Mouse (Mus musculus): Measurements from ENCODE around the gene Lman2.

Lman2 gene

DNA sequence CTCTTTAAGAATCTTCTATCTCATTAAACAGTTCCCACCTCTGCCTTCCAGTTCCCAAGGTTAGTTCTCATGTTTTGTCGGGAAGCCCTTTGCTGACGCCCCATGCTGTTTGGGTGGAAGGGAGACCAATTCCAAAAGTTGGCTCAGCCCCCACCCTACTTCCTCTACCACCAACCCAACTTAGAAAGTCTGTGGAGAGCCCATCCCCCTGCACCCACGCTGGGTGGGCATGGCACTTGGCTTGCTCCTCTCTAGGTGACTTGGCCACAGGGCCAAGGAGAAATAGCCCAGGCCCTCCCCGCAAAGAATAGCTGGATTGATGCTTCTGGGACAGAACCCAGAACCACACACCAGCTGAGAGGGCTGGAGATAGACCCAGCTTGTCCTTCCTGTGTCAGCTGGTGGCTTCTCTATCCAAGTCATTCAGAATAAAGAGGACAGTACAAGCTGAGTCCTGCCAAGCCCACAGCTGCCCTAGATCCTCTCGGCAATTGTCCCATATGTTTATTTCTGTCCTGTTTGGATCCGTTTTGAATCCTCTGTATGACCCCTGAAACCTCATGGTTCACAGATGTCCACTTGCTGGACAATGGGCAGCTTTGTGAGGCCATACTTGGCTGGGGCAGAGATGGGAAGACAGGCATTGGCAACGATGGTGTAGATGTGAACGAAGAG, 8.6 kb upstream of the Lman2 start:
- no peak for DNase-seq (ENCODE audit: low spot score)

DNA sequence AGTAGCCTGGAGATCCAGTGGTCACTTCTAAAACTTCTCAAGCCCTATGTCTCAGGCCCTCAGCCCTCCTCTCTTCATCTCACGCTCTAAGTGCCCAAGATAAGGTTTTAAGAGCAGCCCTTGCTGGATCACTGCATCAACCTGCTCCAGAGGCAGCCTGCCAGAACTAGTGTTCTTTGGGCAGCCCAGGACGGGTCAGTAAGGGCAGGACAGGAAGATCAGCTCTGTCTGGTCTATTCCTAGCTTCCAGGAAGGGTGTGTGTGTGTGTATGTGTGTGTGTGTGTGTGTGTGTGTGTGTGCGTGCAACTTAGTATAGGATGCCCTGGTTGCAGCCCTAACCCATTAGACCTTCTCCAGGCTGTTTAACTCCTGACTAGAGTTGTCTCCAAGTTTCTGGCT, 7.7 kb upstream of the Lman2 start:
- no peak for DNase-seq (ENCODE audit: low spot score)

DNA sequence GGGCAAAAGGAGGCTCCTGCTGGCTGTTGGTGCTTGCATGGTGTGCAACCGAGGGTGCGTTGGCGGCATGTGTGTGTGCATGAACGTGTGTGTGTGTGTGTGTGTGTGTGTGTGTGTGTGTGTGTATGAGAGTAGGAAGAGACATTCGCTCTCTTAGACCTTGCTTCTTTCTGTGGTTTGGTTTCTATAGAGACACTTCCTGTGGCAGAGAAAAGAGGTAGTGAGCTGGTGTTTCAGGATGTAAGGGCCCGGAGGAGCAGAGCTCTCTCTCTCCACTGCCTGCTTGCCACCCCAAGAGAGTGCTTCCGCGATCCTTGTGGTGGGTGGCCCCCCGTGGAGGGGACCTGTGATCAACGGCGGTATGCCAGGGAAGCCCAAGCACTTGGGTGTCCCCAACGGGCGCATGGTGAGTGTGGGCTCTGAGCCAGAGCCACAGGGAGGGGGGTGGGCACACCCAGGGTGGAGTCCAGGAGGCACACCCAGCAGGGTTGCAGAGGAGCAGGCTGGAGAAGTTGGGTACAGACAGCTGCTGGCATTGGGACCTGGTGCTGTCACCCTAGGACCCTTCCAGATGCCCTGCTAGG, 7.0 kb upstream of the Lman2 start, which contains the start of gene Rgs14:
TSS of gene Rgs14 (plus strand) at position 202 of the 584 bp plus-strand sequence.
- DNase-seq (ENCODE audit: low spot score): no peak

DNA sequence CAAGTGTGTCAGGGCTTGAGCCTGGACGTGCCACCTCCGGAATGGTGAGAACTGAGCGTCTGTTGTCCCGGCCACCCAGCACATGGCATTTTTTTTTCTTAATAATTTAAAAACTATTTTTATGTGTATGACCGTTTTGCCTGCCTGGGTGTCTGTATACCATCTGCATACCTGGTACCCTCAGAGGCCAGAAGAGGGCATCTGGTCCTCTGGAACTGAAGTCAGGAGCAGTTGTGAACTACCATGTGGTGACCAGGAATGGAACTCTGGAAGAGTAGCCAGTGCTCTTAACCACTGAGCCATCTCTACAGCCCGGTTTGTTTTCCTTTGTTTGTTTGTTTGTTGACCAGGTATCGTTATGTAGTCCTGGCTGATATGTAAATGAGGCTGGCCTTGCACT, 5.8 kb upstream of the Lman2 start:
- DNase-seq (ENCODE audit: low spot score): no peak

DNA sequence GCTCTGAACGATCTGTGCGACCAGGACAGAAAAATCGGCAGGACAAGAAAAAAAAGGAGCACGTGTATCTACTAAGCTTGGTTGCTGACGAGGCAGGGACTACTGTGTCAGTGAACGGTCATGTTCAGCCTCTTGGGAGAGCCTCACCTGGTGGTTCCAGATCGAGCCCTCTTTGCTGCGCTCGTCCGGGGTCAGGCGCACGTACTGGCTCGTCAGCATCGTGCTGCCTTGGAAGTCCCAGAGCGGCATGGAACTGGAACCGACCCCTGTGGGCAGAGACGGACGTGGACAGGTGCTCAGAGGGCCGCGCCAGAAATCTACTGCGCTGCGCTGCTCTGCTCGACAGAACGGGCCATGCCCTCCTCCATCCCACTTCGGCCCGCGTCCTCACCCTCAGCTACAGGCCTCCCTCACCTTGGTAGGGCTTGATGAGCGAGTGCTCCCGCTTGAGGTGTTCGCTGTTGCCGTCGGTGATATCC, 570 bp downstream of the Lman2 start:
- DNase-seq (ENCODE audit: low spot score): no peak

DNA sequence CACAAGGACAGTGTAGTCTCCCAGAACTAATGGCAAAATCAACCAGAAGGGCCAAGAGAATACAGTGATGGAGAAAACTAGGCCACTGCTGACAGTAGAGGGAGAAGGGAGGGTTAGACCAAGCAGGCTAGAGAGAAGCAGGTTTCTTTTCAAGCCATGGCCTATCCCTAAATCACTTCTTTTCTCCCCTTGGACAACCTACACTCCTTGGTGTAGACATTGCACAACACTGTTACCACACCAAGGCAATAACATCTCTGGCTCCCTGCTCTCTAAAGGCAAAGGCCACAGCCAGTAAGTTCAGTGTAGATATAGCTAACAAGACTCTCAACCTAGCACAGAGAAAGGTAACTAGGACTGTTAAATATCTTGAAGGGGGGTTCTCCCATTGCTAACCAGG, 1.4 kb downstream of the Lman2 start:
- DNase-seq (ENCODE audit: low spot score): no peak

DNA sequence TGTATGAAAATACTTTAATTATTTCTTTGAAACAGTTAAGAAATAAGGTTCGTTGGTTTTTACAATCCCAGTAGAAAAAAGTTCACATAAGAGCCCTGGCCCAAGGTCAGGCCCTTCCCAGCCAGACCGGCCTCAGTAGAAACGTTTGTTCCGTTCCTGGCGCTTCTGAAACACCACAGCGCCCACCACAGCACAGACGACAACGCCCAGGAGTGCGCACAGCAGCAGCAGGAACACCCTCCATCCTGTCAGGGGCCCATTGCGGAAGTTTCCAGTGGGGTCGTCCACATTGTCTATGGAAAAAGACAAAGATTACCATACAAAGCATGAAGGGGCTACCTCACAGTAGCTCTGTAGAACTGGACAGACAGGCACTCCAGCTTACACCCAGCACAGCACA, 15.8 kb downstream of the Lman2 start:
- DNase-seq (ENCODE audit: low spot score): no peak

DNA sequence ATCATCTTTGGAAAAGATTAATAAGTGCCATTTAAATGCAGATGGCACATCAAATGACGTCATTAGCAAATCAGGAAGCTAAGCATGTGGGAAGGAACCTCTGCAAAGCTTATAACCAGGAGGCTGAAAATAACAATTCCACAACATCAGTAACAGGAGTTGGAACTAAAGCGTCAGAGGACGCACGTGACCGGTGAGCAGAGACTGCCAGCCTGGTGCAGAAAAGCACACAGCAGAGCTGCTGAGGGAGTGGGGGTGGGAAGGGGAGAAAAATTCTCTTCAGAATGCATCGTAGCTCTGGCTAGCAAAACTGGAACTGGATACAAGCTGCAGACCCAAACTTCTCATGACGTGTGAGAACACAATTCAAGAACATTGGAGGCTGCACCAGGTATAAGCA, 18.3 kb downstream of the Lman2 start:
- no peak for DNase-seq (ENCODE audit: low spot score)

DNA sequence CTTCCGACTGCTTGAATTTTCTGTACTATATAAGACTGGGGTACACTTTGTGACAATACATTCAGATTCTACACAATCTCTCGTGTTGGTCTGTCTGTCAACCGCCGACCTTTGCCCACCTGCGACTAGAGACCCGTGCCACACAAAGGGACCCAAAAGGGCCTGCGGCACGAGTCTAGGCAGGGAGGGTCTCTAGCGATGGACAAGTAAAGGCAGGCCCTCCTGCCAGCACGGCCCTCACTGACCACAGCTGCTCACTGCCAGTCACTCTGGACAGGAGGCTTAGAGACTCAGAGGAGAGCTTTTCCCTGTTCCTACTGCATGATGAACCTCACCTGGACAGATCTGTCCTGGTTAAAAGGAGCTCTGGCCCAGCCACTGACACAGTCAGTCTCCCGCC, 20.1 kb downstream of the Lman2 start:
- no peak for DNase-seq (ENCODE audit: low spot score)

DNA sequence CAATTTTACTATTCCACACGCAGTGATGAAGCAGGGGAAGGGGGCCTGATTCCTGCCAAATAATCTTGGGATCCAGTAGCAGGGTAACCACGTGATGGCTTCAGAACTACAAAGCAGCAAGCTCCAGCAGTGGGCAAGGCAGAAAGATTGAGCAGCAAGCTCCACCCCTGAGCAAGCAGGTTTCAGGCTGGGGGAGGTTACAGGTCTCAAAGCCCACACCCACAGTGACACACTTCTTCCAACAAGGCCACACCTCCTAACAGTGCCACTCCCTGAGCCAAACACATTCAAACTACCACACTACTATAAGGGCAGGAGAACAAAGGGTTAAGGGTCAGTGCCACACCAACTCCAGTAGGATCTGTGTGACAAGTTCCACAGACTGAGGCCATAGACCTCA, 23.3 kb downstream of the Lman2 start:
- DNase-seq (ENCODE audit: low spot score): no peak

DNA sequence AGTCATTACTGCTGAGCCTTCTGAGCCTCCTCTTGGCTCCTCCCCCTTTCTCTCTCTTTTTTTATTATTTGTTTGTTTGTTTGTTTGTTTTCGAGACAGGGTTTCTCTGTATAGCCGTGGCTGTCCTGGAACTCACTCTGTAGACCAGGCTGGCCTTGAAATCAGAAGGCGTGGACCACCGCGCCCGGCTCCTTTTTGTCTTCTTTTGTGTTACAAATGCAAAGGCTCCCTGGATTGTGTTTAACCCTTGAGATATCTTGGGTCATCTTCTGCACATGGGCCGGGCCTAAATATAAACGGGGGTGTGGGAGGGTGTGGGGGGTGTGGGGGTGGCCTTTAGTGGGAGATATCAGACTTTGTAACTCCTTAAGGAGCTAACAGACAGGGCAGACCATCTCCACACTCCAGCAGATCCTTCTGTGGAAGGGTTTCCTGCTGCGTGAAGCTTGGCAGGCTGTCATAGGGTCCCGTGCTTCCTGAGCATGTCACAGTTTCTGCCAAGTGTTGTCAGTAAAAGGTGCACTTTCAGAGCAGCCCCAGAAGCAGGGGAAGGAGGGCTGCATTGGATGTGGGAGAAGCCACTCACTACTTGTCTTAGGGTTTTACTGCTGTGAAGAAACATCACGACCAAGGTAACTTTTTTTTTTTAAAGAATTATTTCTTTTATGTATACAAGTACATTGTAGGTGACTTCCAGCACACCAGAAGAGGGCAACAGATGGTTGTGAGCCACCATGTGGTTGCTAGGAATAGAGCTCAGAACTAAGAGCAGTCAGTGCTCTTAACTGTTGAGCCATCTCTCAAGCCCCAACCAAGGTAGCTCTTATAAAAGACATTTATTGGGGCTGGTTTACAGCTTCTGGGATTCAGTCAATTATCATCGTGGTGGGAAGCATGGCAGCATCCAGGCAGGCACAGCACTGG, 24.2 kb downstream of the Lman2 start:
- no peak for DNase-seq (ENCODE audit: low spot score)

DNA sequence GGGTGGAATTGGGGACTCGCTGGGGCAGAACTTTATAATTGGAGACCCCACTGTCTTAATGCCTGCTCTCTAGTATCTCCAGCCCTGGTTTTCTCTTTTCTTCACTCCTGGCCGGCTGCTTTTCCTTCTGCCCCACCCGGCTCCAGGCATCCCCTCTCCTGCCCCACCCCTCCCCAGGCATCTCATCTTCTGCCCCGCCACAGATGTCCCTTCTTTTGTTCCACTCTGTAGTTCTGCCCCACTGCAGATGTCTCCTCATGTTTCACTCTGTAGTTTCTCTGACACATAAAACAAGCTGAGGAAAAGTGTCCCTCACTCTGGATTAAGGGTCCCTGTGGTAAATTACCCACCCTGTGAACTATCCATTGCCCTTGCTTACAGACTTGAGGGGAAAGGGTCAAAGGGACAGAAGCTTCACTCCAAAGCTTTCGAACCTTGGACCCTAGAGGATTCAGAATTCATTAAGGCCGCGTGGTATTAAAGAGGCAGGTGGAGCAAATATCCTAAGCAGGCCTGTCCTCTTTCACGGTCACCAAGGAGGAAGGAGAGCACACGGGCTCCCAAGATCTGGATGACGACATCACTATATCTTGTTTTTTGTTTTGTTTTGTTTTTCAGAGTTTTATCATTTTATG, 25.1 kb downstream of the Lman2 start:
- DNase-seq (ENCODE audit: low spot score): no peak

DNA sequence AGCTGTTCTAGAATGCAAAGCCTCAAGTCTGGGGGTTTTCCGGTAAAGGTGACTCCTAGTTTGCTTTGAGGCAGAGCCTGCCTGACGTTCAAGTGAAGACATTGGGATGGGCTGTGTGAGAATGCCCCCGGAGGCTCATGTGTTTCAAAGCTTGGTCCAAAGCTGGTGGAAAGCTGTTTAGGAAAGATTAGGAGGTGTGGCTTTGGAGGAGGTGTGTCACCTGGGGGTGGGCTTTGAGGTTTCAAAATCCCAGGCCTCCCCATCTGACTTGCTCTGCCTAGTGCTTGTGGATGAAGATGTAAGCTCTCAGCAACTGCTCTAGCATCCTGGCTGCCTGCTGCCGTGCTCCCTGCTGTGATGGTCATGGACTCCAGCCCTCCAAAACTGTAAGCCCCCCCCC, 26.9 kb downstream of the Lman2 start:
- no peak for DNase-seq (ENCODE audit: low spot score)

DNA sequence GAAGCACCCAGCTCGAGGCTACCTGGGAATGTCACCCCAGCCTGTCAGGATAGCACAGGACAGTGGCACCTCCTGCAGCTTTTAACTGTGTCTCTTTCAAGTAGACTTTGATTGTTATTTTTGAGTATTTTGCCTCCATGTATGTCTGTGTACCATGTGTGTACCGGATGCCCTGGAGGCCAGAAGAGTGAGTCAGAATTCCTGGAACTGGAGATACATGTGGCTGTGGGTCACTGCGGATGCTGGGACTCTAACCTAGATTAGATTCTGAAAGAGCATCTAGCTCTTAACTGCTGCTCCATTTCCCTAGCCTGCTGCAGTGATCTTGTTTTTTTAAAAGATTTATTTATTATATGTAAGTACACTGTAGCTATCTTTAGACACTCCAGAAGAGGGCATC, 30.3 kb downstream of the Lman2 start:
- DNase-seq (ENCODE audit: low spot score): no peak

DNA sequence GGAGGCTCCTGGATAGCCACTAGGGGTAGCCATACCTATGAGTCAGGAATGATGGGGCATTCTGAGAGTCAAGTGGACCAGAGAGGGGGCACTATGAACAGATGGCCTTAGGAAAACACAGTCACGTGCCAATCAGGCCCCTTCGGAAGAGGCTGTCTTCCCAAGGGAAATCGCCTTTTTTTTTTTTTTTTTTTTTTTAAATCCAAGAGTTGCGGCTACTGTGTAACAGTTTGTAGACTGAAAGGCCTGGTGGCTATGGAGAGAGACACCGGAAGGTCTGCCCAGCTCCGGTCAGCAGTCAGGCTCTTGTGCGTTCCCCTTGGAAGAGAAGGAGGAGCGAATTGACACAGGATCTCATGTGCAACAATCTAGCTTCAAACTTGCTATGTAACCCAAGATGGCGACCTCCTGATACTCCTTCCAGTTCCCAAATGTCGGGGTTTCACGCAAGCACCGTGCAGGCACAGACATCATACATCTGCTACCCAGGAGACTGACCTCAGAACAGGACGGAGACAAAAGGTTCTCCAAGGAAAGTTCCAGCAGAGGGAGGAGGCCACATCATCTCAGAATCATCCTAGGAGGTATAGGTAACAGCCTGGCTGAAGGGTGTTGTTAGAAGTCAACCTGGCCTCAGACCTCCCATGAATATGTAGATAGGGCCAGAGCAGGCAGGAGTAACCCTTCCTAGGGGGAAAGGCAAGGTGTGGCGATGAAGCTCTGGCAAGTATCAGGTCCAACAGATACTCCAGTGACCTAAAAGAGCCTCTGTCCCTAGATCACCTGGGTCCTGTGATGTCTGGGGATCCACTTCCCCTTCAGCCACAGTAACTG, 31.8 kb downstream of the Lman2 start:
- no peak for DNase-seq (ENCODE audit: low spot score)

DNA sequence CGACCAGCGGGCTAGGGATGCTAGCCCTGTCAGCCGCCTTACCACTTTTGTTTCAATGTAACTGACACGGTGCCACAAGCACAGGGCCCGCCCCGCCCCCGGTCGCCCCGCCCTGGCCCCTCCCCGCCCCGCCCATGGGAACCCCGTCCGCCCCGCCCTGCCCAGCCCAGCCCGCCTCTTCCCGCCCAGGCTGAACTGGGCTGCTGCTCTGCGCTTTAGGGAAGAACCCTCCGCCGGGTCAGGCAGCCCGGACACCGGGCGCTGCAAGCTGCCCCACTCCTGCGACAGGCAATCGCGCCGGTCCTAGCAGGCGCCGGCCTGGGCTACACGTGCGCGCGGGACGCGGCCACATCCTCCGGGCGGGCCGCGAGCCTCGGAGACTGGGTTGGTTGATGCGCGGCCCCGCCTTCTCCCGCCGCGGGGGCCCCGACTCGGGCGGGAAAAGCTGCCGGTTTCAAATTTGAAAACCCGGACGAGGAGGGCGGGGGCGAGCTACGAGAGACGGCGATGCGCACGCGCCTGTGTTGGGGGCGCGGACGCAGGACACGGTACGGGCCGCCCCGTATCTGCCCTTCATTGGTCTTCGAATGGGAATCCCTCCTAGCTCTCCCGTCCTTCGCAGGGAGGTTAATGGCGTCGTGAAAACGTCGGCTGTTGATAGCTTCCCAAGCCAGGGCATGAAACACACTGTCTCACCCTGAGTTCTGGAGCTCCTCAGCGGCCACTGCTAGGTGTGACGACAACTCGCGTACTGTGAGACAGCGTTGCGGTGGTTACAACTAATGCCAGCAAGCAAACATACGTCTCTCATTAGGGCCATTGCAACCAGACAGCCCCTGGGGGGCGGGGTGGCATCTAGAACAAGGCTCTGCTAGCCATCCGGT, 32.7 kb downstream of the Lman2 start, which contains the start of gene Mxd3:
TSS of gene Mxd3 (minus strand) at position 141 of the 884 bp plus-strand sequence.
- DNase-seq (ENCODE audit: low spot score): peak; percentile 69

DNA sequence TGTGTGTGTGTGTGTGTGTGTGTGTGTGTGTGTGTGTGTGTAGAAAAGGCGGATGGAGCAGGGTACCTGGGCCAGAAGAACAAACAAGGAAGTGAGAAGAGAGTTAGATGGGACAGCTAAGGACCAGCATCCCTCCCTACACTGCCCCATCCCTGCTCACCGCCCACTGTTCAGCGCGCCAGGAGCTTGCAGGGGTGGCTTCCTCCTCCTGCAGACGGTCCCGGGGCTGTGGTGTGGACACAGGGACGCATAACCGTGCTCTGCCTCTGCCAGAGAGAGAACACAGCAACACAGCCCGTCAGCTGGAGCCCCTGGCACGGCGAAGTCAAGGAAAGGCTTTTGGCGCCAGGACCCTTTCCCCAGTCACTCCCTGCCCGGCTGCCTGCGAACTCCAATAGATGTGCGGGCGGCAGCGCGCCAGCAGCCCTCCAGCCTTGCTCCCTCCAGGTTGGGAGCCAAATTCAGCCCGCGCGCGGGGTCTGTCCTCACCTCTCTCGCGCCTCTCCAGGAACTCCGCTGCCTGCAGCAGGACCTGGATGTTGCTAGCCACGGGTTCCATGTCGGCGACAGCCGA, 33.4 kb downstream of the Lman2 start:
- DNase-seq (ENCODE audit: low spot score): no peak

DNA sequence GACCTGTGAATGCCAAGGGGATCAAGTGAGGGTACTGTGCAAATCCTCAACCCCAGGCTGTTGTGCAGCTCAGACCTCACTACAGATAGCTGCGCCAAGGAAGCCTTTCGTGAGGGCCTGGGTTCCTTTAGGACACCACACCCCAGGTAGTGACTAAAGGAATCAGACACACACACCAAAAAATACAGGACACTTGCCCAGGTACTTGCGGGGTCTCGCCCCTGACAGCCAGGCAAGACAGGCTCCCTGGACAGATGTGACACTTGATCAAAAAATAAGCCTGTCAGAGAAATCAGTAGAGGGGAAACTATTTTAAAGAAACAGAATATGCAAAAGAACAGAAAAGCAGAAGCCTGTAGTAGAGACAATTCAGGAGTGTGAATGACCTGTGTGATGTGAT, 33.9 kb downstream of the Lman2 start:
- DNase-seq (ENCODE audit: low spot score): no peak

DNA sequence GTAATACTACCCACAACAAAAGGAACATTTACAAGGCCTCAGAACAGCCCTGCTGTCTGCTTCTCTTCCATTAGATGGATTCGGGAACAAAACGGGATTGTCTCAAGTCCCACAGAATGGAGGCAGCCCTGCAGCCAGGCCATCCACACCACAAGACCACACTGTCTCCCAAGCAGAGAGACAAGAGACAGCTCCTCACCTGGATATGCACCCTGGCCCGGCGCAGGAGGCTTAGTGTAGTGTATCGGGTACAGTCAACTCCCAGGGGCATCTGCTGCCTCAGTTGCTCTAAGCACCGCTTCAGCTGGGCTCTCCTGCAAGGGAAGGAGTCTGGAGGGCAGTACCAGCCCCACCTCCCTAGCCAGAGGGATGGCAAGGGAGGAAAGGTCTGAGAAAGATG, 34.4 kb downstream of the Lman2 start:
- DNase-seq (ENCODE audit: low spot score): no peak

DNA sequence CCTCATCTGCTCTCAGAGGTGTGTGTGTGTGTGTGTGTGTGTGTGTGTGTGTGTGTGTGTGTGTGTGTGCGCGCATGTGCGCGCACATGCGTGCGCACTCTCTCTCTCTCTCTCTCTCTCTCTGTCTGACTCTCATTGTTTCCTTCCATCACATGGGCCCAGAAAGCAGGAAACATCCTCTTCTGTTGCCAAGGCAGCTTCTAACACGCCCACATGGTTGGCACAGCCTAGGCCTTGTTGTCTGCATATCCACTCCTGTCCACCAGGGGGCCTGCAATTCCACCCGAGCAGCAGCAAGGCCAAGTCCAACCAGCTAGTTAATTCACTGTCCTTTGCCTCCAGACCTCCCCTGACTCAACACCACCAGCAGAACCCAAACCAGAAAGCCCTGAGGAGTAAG, 35.0 kb downstream of the Lman2 start:
- DNase-seq (ENCODE audit: low spot score): peak; percentile 65
